Mouse (Mus musculus) right cerebral cortex, postnatal 36 days (tissue): ENCODE data around the gene Spatc1l.

Source experiments
- DNase-seq, 2 experiments: peaks; one replicate each; pipeline ENCODE4 v3.0.0; 2022; ENCODE audit warnings: low spot score in 2 of 2, mixed read lengths in 1 of 2

Gene Spatc1l

DNA sequence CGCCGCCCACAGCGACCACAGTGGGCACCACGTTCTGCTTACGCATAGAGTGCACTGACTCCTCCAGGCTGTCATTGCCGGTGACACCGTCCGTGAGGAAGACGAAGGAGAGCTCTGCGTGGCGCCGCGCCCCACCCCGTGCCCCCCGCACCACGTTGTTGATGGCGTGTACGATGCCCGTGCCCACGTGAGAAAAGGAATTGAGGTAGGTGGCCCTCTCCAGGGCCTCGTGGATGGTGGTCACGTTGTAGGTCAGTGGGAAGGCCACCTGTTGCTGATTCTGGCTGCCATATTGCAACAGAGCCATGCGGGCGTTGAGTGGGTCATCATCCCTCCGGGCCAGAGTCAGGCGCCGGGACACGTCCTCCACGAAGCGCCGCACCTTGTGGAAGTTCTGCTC, 34.3 kb downstream of the Spatc1l start:
- no peak for DNase-seq

- no peak for DNase-seq
Observed at GRCm38 (mm10) chr10:76602690-76603089, 40.6 kb downstream of the Spatc1l start.

DNA sequence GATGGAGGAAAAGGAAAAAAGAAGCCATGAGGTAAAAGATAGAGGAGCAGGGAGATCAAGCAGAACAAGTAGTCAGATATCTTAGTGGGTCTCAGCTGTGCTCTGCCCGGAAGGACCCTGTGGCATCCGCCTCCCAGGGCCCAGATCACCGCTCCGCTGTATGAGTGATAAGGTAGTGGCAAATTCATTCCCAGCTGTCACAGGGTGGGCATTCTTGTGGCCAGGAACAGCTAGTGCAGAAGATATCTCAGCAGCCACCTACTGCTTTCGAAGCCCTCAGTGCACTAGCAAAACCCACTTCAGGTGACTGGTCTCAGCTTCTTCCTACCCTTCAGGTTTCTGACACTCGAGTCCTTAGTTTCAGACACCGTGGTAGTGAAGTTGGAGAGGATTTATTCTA, 50.4 kb downstream of the Spatc1l start:
- no peak for DNase-seq
